Mouse (Mus musculus): ENCODE results near the gene Jpt1.

- TF ChIP-seq CTCF (IDR thresholded peaks at IDR 0.05; ENCODE audit: low read depth, low read length) (no peak), POLR2A (IDR thresholded peaks at IDR 0.05; ENCODE audit: extremely low read depth, insufficient read depth, low read length) (no peak)
Measured at GRCm38 (mm10) chr11:115472183-115472582, 42.0 kb downstream of the Jpt1 start.
